Mouse (Mus musculus) cortical plate, adult 2 months (tissue): ENCODE measurements at regions not wholly inside any gene's neighbourhood (a gene's known extent, or its start where the extent isn't known, plus 50 kb on each side); places are given as distances from the start of the nearest gene placed in this dataset.

Source experiments
- H3K27ac ChIP-seq: fragments of 200-500 bp; 2 replicates; pipeline ENCODE4 v1.5.1; 2012; ENCODE audit warnings: low read length, control low read depth, inconsistent platforms; ENCODE audit not compliant: insufficient read depth
- H3K4me1 ChIP-seq: fragments of 200-500 bp; 2 replicates; pipeline ENCODE4 v1.6.1; 2011; ENCODE audit warnings: low read length; ENCODE audit not compliant: control insufficient read depth, insufficient read depth
- H3K4me3 ChIP-seq: fragments of 200-500 bp; 2 replicates; pipeline ENCODE4 v1.5.1; 2011; ENCODE audit warnings: mild to moderate bottlenecking, low read length, control low read depth; ENCODE audit not compliant: insufficient read depth
- CTCF ChIP-seq: fragments of 200-500 bp; IDR thresholded peaks from 2 replicates; pipeline ENCODE4 v1.5.1; 2011; ENCODE audit warnings: mild to moderate bottlenecking, control low read depth, low read length; ENCODE audit not compliant: insufficient read depth; ENCODE audit errors: extremely low read depth
- POLR2A ChIP-seq: fragments of 200-500 bp; IDR thresholded peaks from 2 replicates; pipeline ENCODE4 v1.6.1; 2011; ENCODE audit warnings: mild to moderate bottlenecking, low read length, control low read depth; ENCODE audit not compliant: insufficient read depth; ENCODE audit errors: extremely low read depth

DNA sequence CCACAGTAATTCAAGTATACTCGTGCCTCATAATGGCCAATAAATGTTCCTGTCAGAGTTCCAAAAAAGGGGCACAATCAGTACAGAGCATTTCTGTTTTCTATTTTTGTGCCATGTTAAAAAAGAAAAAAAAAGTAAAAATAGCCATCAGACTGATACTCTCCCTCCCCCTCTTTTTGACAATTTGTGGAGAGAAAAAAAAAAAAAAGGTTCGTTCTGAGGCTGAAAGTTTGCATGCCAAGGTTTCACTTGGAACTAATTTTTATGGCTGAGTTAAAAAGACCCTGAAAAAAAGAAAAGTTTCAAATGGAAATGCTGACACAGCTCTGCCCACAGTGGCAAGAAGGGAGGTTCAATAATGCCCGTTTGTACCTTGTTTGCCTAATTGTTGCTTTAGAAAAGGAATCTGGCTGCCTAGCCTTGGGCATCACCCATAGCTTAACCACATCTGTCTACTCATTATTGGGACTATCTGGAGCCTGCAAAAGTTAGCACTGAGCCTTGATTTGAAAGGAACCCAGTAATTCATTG lies 291.9 kb downstream of the Lmo4 start:
- no peaks in the 10 kb centered on the region for H3K4me1 ChIP-seq
- H3K27ac ChIP-seq: no peak overlapping the region
- no peak overlapping the region for H3K4me3 ChIP-seq
- no peak for TF ChIP-seq CTCF
- TF ChIP-seq POLR2A: no peak

DNA sequence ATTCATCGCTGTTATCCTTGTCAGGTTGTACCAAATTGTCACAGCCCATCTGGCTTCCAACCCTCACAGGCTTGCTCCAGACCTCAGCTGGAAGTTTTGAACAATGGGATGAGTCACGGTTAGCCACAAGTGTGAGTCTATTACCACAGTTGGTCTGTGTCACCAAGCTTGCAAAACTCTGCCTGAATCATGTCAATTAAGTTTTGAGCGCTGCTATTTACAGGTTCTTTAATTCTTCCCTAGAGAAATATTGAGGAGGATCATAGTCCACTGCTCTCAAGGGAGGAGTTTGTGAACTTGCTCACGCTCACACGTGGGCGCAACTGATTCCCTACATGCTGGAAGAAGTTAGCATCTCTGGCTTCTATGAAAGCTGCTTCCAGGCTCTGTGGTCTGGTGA lies 292.6 kb downstream of the Lmo4 start:
- TF ChIP-seq POLR2A: no peak
- TF ChIP-seq CTCF: no peak
- H3K27ac ChIP-seq: no peak overlapping the region
- no peak overlapping the region for H3K4me3 ChIP-seq
- H3K4me1 ChIP-seq: no peaks in the 10 kb centered on the region

DNA sequence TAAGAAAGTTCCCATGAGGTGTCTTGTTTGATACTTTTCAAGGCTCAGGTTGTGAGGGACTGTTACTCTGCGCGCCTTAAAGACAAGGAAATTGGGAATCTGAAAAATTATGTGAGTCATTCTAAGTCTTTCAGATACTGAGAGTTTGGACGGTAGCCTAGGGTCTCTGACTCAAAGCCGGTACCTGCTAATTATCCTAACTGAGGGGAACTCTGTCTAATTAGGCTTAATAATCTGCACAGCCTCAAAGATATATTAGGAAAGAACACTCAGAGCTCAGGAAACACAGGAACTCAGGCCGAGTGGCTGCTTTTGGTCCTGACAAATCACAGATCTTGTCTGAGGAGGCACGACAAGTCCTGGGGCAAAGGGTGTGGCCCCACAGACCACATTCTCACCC lies 295.7 kb downstream of the Lmo4 start:
- no peak overlapping the region for H3K4me3 ChIP-seq
- no peaks in the 10 kb centered on the region for H3K4me1 ChIP-seq
- no peak for TF ChIP-seq CTCF
- TF ChIP-seq POLR2A: no peak
- no peak overlapping the region for H3K27ac ChIP-seq

DNA sequence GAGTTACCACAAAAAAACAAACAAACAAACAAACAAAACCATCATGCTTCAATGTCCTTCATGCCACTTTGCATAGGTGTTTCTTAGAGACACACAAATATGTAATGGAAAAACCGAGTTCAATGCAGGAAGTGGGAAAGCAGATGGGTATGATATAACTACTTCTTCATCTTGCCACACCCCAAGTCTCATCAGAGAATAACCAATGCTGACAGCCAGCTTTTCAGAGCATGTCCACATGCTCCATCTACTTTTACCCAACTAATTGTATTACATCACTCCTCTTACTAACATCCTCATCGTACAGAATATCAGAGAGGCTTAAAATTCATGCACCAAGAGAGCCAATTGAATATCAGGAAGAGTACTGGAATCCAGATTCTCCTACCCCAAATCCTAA lies 301.6 kb downstream of the Lmo4 start:
- Histone ChIP-seq H3K4me3 (no peak overlapping the region), H3K27ac (no peak overlapping the region), H3K4me1 (no peaks in the 10 kb centered on the region)
- TF ChIP-seq POLR2A (no peak), CTCF (no peak)

DNA sequence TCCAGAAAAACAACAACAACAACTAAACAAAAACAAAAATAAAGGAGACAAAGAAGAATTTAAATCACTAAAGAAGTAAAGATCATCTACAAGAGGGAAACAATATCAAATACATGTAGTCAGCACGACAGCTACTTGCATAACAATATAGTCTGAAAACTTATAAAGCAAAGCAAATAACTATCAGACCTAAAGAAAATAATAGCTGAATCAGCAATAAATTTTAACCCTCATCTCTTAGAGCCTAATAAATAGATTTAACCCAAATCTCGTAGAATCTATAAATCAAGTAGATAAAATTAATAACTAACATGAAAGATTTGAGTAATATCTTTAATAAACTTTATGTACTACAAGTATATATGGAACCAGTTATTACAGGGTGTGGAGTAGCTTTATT lies 324.2 kb downstream of the Lmo4 start:
- TF ChIP-seq CTCF: no peak
- no peak for TF ChIP-seq POLR2A
- no peak overlapping the region for H3K4me3 ChIP-seq
- H3K27ac ChIP-seq: no peak overlapping the region
- H3K4me1 ChIP-seq: no peaks in the 10 kb centered on the region

DNA sequence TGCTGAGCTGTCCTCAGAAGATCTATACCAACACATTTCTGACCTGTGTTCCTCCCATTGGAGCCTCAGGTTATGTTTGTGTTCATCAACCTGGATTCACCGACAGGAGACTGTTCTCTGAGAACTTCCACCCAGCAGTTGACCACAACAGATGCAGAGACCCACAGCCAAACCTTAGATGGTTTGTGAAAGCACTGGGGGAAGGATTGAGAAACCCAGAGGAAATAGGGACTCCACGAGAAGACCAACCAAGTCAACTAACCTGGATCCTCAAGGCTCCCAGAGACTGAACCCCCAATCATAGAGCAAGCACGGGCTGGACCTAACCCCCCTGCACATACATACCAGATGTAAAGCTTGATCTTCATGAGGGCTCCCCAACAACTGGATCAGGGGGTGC lies 331.1 kb downstream of the Lmo4 start:
- no peak for TF ChIP-seq CTCF
- no peak for TF ChIP-seq POLR2A
- H3K4me3 ChIP-seq: no peak overlapping the region
- no peak overlapping the region for H3K27ac ChIP-seq
- H3K4me1 ChIP-seq: no peaks in the 10 kb centered on the region

DNA sequence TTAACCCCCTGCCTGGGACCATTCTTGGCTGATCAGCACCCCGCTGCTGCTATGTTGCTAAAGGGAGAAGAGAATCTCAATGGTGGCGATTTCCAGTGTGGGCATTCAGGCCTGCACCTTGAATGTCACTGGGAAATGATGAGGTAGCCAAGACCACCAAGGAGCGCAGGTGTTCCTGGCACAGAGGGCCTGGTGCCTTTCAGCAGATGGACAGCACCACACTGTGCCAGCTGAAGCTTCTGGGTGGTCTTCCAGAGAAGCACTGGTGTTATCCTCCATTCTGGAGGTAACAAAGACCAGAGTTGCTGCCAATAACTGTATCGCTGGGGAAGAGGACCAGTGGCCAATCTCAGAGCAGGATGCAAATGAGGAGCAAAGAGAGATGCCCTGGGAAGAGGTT lies 338.5 kb downstream of the Lmo4 start:
- TF ChIP-seq POLR2A (no peak), CTCF (no peak)
- H3K4me1 ChIP-seq: 0 out of 2 replicates have a peak, but pooled peaks cover 1% of the 10 kb centered on the region
- H3K4me3 ChIP-seq: no peak overlapping the region
- no peak overlapping the region for H3K27ac ChIP-seq

DNA sequence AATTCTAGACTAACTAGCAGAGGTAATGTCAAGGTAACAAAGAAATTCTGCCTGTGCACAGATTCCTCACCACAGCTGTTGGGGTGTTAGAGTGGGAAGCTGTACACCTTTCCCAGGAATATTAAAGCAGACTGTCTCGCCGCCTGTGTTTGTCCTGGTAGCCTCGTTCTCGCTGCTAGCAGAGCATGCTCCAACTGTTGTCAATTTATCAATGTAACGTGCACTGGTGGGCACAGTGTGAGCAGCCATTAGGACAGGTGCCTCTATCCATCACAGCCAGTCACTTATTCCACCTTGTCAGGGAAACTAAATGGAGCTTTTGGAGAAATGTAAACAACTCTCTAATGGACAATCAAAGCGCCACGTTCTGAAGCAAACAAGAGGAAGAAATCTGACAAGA lies 339.4 kb downstream of the Lmo4 start:
- Histone ChIP-seq H3K27ac (no peak overlapping the region), H3K4me3 (no peak overlapping the region), H3K4me1 (0 out of 2 replicates have a peak, but pooled peaks cover 1% of the 10 kb centered on the region)
- TF ChIP-seq CTCF (no peak), POLR2A (no peak)

DNA sequence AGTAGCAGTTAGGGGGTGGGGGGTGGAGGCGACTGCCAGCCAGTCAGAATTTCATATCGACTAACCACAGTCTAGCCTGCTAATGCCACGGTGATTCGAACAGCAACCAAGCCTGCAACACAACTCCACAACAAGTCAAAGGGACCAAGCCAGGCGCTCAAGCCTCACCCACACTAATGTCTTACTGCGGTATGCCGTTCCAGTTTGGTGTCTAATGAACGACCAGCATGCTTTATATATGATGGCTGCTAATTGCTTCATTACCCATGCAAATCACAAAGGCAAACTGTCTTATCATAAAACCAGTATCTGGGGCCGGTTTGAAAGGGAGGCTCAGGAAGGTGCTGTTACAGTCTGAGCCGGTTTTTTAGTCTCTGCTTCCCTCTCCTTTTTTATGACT lies 340.5 kb downstream of the Lmo4 start:
- TF ChIP-seq CTCF (no peak), POLR2A (no peak)
- Histone ChIP-seq H3K4me1 (0 out of 2 replicates have a peak, but pooled peaks cover 1% of the 10 kb centered on the region), H3K4me3 (no peak overlapping the region), H3K27ac (no peak overlapping the region)

DNA sequence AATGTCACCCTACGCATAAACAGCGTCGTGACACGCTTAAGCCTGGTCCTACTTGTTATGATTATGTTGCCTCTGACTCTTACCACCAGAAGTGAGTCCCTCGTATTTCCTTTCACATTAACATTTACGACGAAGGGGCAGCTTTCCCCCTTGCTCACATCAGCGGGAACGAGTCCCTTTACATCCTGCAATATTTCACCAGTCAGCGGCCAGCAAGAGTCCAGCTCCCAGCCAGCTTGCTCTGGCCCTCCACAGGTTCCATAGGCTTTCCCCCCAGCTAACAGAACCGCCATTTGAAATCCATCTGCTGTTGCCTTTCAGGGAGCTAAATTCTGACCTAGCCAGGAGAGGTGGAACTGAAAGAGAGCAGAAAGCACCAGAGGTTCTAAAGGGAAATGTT lies 342.5 kb downstream of the Lmo4 start:
- no peak overlapping the region for H3K27ac ChIP-seq

More for the DNA sequence above, 342.5 kb downstream of the Lmo4 start:
- Histone ChIP-seq H3K4me1 (0 out of 2 replicates have a peak, but pooled peaks cover 1% of the 10 kb centered on the region), H3K4me3 (no peak overlapping the region)
- TF ChIP-seq CTCF: no peak
- no peak for TF ChIP-seq POLR2A
